Mouse (Mus musculus): ENCODE data around the gene Mmel1.

Mmel1 gene

GRCm38 (mm10) chr4:154908490-154908889, 39.1 kb downstream of the Mmel1 start:
- DNase-seq: no peak

GRCm38 (mm10) chr4:154910606-154911522, 41.5 kb downstream of the Mmel1 start:
- no peak for DNase-seq

GRCm38 (mm10) chr4:154911644-154912043, 42.3 kb downstream of the Mmel1 start:
- no peak for DNase-seq

- no peak for DNase-seq
These were observed 44.5 kb downstream of the Mmel1 start for GRCm38 (mm10) chr4:154913845-154914244.

- DNase-seq: no peak
These were observed 44.9 kb downstream of the Mmel1 start for GRCm38 (mm10) chr4:154914252-154914651.

GRCm38 (mm10) chr4:154914707-154915106, 45.3 kb downstream of the Mmel1 start:
- DNase-seq: no peak

- no peak for DNase-seq
These were observed 45.9 kb downstream of the Mmel1 start for GRCm38 (mm10) chr4:154915286-154915685.

- no peak for DNase-seq
These were observed 47.3 kb downstream of the Mmel1 start for GRCm38 (mm10) chr4:154916662-154917061.

GRCm38 (mm10) chr4:154922291-154922690, 52.9 kb downstream of the Mmel1 start:
- no peak for DNase-seq

GRCm38 (mm10) chr4:154922931-154923330, 53.5 kb downstream of the Mmel1 start:
- no peak for DNase-seq

GRCm38 (mm10) chr4:154925413-154925812, 56.0 kb downstream of the Mmel1 start:
- DNase-seq: no peak

GRCm38 (mm10) chr4:154926969-154927898, 57.8 kb downstream of the Mmel1 start:
- DNase-seq: no peak

GRCm38 (mm10) chr4:154927899-154928337, 58.5 kb downstream of the Mmel1 start:
- no peak for DNase-seq

GRCm38 (mm10) chr4:154928395-154929087, 59.2 kb downstream of the Mmel1 start, which contains the start of gene Tnfrsf14:
TSS of gene Tnfrsf14 (minus strand) at chr4:154928563.
- DNase-seq: no peak

- no peak for DNase-seq
These were observed 59.8 kb downstream of the Mmel1 start for GRCm38 (mm10) chr4:154929088-154929660.

GRCm38 (mm10) chr4:154933306-154933907, 64.0 kb downstream of the Mmel1 start:
- DNase-seq: no peak

- DNase-seq: no peak
These were observed 65.4 kb downstream of the Mmel1 start for GRCm38 (mm10) chr4:154934800-154935199.

- DNase-seq: no peak
These were observed 66.4 kb downstream of the Mmel1 start for GRCm38 (mm10) chr4:154935788-154936187.

GRCm38 (mm10) chr4:154936542-154937255, 67.3 kb downstream of the Mmel1 start:
- no peak for DNase-seq

GRCm38 (mm10) chr4:154937746-154938145, 68.4 kb downstream of the Mmel1 start:
- no peak for DNase-seq

GRCm38 (mm10) chr4:154940156-154940555, 70.8 kb downstream of the Mmel1 start:
- no peak for DNase-seq

Data from right cerebral cortex, postnatal 25 days (tissue).